Mouse (Mus musculus): Measurements from ENCODE around the gene Fosl2. TPM values are rescaled to one million over a fixed set of nuclear protein-coding genes. Genes with fewer than 3 reads are reported as not detected.

Fosl2 gene
- polyA plus RNA-seq, 1 experiment from 2014 or later, result 6.9 TPM

GRCm38 (mm10) chr5:32110651-32111050 is 24.9 kb upstream of the Fosl2 start:
- Histone ChIP-seq H3K4me2 (no peak overlapping the region), H3K9ac (no peak overlapping the region), H3K36me3 (no peaks in the 10 kb centered on the region), H3K27me3 (no peaks in the 10 kb centered on the region), H3K27ac (no peak overlapping the region), H3K4me3 (no peak overlapping the region), H3K9me3 (no peaks in the 10 kb centered on the region), H3K4me1 (peaks cover 12% of the 10 kb centered on the region; the same call in 1 of the 2 replicates)
- 90% methylated on average over 4 of the region's 4 CpGs for WGBS
- ATAC-seq (ENCODE audit: insufficient number of reproducible peaks, insufficient read depth, low FRiP score, low TSS enrichment, low read depth), result no peak

DNA sequence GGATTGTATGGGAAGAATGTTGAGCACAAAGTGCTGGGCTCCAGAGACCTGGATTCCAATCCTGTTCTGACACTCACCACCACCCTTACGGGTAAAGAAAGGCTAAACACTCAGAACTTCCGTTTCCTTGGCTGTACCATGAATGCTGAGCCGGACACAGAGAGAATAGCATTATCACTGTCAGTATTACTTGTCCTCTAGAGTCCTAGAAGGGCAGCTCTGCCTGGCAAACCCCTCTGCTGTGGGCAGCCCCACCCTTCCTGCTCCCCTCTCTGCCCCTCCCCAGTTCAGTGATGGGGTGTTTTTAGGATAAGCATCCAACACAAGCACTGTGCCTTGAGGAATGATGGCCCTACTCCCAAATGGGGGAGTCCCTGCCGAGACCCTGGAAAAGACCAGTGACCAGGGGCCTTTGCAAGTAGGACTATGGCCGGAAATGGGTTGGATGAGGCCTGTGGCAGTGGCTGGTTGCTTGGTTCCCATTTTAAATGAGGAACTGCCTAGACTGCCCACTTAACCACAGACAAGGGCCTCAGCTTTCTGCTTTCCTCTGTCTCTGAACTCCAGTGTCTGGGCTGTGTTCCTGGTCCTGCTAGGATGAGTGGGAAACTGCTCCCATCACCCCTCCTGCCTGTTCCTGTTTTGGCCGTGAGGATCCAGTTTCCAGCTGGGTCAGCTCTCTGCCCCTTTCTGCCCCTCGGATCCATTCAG is 23.2 kb upstream of the Fosl2 start:
- no peak for ATAC-seq (ENCODE audit: insufficient number of reproducible peaks, insufficient read depth, low FRiP score, low TSS enrichment, low read depth)
- WGBS, result 72% methylated on average over 7 of the region's 7 CpGs
- H3K4me2 ChIP-seq, result no peak overlapping the region
- no peak overlapping the region for H3K4me3 ChIP-seq
- H3K36me3 ChIP-seq, result no peaks in the 10 kb centered on the region
- H3K27ac ChIP-seq, result peak overlapping the region; percentile 22; the same call in 1 of the 2 replicates
- no peaks in the 10 kb centered on the region for H3K9me3 ChIP-seq
- no peaks in the 10 kb centered on the region for H3K27me3 ChIP-seq
- no peak overlapping the region for H3K9ac ChIP-seq
- H3K4me1 ChIP-seq, result peaks cover 12% of the 10 kb centered on the region; the same call in 1 of the 2 replicates

- Histone ChIP-seq H3K27ac (peak overlapping the region; percentile 77; the same call in 1 of the 2 replicates), H3K9me3 (no peaks in the 10 kb centered on the region), H3K4me3 (no peak overlapping the region), H3K4me2 (0 out of 2 replicates have a peak overlapping the region, but pooled peaks have one; percentile 14), H3K36me3 (no peaks in the 10 kb centered on the region), H3K4me1 (peaks cover 30% of the 10 kb centered on the region), H3K9ac (no peak overlapping the region), H3K27me3 (no peaks in the 10 kb centered on the region)
- 41% methylated on average over 11 of the region's 11 CpGs for WGBS
- ATAC-seq (ENCODE audit: insufficient number of reproducible peaks, insufficient read depth, low FRiP score, low TSS enrichment, low read depth), result peak; percentile 70; the same call in 1 of the 2 replicates
Observed at GRCm38 (mm10) chr5:32120901-32121376, 14.7 kb upstream of the Fosl2 start.

DNA sequence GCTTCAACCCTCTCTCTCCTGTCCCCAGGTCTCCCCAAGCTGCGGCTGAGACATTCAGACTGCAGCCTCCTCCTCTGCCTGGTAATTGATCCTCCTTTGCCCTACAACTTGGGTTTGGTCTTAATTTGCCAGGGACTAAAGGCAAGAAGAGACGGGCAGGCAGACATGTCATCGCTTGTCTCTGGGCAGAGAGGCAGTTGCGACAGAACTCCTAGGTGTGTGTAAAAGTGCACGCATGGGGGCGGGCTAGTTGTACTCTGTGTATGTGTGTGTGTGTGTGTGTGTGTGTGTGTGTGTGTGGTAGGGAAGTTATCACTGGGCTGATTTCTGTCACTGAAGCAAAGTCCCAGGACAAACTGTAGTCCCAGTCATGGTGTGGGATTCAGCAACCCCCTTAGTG is 13.7 kb upstream of the Fosl2 start:
- 60% methylated on average over 6 of the region's 6 CpGs for WGBS
- no peaks in the 10 kb centered on the region for H3K27me3 ChIP-seq
- peaks cover 35% of the 10 kb centered on the region for H3K4me1 ChIP-seq
- peak overlapping the region; percentile 77 for H3K27ac ChIP-seq
- H3K4me3 ChIP-seq, result no peak overlapping the region
- no peaks in the 10 kb centered on the region for H3K36me3 ChIP-seq
- ATAC-seq (ENCODE audit: insufficient number of reproducible peaks, insufficient read depth, low FRiP score, low TSS enrichment, low read depth), result no peak
- no peaks in the 10 kb centered on the region for H3K9me3 ChIP-seq
- no peak overlapping the region for H3K9ac ChIP-seq
- 0 out of 2 replicates have a peak overlapping the region, but pooled peaks have one; percentile 14 for H3K4me2 ChIP-seq

- Histone ChIP-seq H3K27ac (no peak overlapping the region), H3K4me2 (no peak overlapping the region), H3K4me3 (no peak overlapping the region), H3K9me3 (no peaks in the 10 kb centered on the region), H3K27me3 (no peaks in the 10 kb centered on the region), H3K36me3 (no peaks in the 10 kb centered on the region), H3K9ac (no peak overlapping the region), H3K4me1 (peaks cover 37% of the 10 kb centered on the region)
- ATAC-seq (ENCODE audit: insufficient number of reproducible peaks, insufficient read depth, low FRiP score, low TSS enrichment, low read depth), result no peak
- 74% methylated on average over 5 of the region's 5 CpGs for WGBS
Observed at GRCm38 (mm10) chr5:32122363-32122762, 13.2 kb upstream of the Fosl2 start.

DNA sequence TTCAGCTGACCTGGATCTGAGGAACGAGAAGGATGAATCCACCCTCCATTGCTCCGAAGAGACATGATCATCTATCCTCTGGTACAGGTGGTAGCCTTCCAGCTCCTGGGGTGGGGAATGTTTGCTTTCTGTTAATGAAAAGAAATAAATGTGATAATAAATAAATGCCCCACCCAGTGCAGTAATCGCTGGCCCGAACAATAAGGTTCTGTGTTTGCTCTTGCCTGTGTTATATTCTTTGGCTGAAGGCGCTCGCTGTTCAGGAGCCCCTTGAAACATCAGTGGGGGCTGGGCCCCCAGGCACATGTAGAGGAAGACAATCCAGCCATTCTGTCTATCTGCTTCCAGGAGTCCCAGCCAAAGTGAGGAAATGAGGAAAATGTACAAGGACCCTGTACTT is 10.6 kb upstream of the Fosl2 start:
- no peak overlapping the region for H3K4me3 ChIP-seq
- H3K9ac ChIP-seq, result no peak overlapping the region
- no peaks in the 10 kb centered on the region for H3K9me3 ChIP-seq
- peaks cover 35% of the 10 kb centered on the region for H3K4me1 ChIP-seq
- ATAC-seq (ENCODE audit: insufficient number of reproducible peaks, insufficient read depth, low FRiP score, low TSS enrichment, low read depth), result no peak
- no peaks in the 10 kb centered on the region for H3K27me3 ChIP-seq
- H3K27ac ChIP-seq, result no peak overlapping the region
- H3K4me2 ChIP-seq, result no peak overlapping the region
- H3K36me3 ChIP-seq, result no peaks in the 10 kb centered on the region
- 68% methylated on average over 6 of the region's 6 CpGs for WGBS

DNA sequence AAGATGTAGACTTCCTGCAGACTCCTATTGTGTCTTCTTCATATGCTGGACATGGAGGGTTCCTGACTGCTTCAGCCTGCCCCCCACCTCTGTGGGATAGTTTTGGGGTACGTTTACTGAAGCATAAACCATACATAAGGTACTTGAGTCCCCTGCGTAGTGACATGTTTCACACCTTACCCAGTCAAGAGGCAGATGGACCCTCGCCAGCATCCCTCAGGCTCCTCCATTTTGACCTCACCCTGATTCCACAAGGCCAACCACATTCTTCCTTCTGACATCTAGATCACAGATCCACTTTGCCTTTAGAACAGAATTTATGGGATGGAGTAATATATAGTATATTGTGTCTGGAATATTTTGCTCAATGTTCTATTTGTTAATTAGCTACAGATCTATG is 8.4 kb upstream of the Fosl2 start:
- H3K36me3 ChIP-seq, result no peaks in the 10 kb centered on the region
- no peak for ATAC-seq (ENCODE audit: insufficient number of reproducible peaks, insufficient read depth, low FRiP score, low TSS enrichment, low read depth)
- no peak overlapping the region for H3K27ac ChIP-seq
- H3K4me2 ChIP-seq, result no peak overlapping the region
- WGBS, result 79% methylated on average over 3 of the region's 3 CpGs
- H3K9me3 ChIP-seq, result no peaks in the 10 kb centered on the region
- peaks cover 16% of the 10 kb centered on the region; the same call in 1 of the 2 replicates for H3K4me1 ChIP-seq
- H3K27me3 ChIP-seq, result peaks cover 12% of the 10 kb centered on the region; the same call in 1 of the 2 replicates
- H3K4me3 ChIP-seq, result no peak overlapping the region
- no peak overlapping the region for H3K9ac ChIP-seq

GRCm38 (mm10) chr5:32127927-32128326 is 7.7 kb upstream of the Fosl2 start:
- Histone ChIP-seq H3K4me3 (no peak overlapping the region), H3K9ac (no peak overlapping the region), H3K4me1 (peaks cover 18% of the 10 kb centered on the region; the same call in 1 of the 2 replicates), H3K36me3 (no peaks in the 10 kb centered on the region), H3K4me2 (no peak overlapping the region), H3K27ac (no peak overlapping the region), H3K9me3 (no peaks in the 10 kb centered on the region), H3K27me3 (peaks cover 12% of the 10 kb centered on the region; the same call in 1 of the 2 replicates)
- 47% methylated on average over 3 of the region's 3 CpGs for WGBS
- ATAC-seq (ENCODE audit: insufficient number of reproducible peaks, insufficient read depth, low FRiP score, low TSS enrichment, low read depth), result no peak

GRCm38 (mm10) chr5:32132971-32133501 is 2.6 kb upstream of the Fosl2 start:
- H3K27me3 ChIP-seq, result peaks cover 12% of the 10 kb centered on the region; the same call in 1 of the 2 replicates
- no peaks in the 10 kb centered on the region for H3K9me3 ChIP-seq
- under 1% methylated on average over 43 of the region's 48 CpGs for WGBS
- H3K36me3 ChIP-seq, result no peaks in the 10 kb centered on the region
- peak overlapping the region; percentile 98 for H3K27ac ChIP-seq
- no peak for ATAC-seq (ENCODE audit: insufficient number of reproducible peaks, insufficient read depth, low FRiP score, low TSS enrichment, low read depth)
- peaks cover 31% of the 10 kb centered on the region for H3K4me1 ChIP-seq
- H3K9ac ChIP-seq, result peak overlapping the region; percentile 76
- H3K4me2 ChIP-seq, result peak overlapping the region; percentile 80
- peak overlapping the region; percentile 77 for H3K4me3 ChIP-seq

GRCm38 (mm10) chr5:32133549-32134004 is 2.0 kb upstream of the Fosl2 start:
- H3K27ac ChIP-seq, result peak overlapping the region; percentile 98
- peak overlapping the region; percentile 76 for H3K9ac ChIP-seq
- H3K27me3 ChIP-seq, result peaks cover 12% of the 10 kb centered on the region; the same call in 1 of the 2 replicates
- peaks cover 36% of the 10 kb centered on the region for H3K4me1 ChIP-seq
- peak overlapping the region; percentile 77 for H3K4me3 ChIP-seq
- H3K36me3 ChIP-seq, result no peaks in the 10 kb centered on the region
- ATAC-seq (ENCODE audit: insufficient number of reproducible peaks, insufficient read depth, low FRiP score, low TSS enrichment, low read depth), result no peak
- 0% methylated on average over 20 of the region's 20 CpGs for WGBS
- H3K4me2 ChIP-seq, result peak overlapping the region; percentile 80
- H3K9me3 ChIP-seq, result no peaks in the 10 kb centered on the region

DNA sequence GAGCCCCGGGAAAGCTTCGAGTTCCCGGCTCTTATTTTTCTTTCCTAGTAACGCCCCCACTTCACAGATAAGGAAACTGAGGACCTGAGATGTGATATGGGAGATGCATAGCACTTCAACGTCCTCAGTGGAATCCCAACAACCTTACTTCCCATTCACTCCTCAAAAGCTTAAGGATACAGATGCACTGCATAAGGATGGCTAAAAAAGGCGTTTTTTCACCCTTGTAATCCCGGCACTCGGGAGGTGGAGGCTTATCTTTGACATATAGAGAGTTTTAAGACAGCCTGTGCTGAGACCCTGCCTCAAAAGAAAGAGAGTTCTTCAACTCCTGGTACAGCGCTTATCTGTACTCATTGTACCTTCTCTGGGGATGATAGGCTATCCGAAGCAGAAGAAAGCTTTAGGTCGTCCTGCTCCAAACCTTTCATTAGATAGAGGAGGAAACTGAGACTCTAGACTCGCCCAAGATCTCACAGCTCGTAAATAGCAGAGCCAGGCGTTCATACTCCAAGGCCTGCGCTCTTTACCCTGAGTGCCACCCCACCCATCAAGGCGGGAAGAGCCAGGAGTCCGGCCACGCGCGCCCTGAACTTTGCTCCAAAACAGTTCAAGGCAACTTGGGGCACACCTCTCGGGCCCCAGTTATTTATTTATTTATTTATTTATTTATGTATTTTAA is 1.4 kb upstream of the Fosl2 start:
- peak overlapping the region; percentile 76 for H3K9ac ChIP-seq
- no peaks in the 10 kb centered on the region for H3K36me3 ChIP-seq
- H3K27ac ChIP-seq, result peak overlapping the region; percentile 98
- H3K9me3 ChIP-seq, result no peaks in the 10 kb centered on the region
- no peak for ATAC-seq (ENCODE audit: insufficient number of reproducible peaks, insufficient read depth, low FRiP score, low TSS enrichment, low read depth)
- H3K4me1 ChIP-seq, result peaks cover 42% of the 10 kb centered on the region
- peak overlapping the region; percentile 77 for H3K4me3 ChIP-seq
- 4% methylated on average over 21 of the region's 21 CpGs for WGBS
- peaks cover 12% of the 10 kb centered on the region; the same call in 1 of the 2 replicates for H3K27me3 ChIP-seq
- peak overlapping the region; percentile 80 for H3K4me2 ChIP-seq
